Mouse (Mus musculus): ENCODE measurements at regions not wholly inside any gene's neighbourhood (a gene's known extent, or its start where the extent isn't known, plus 50 kb on each side); places are given as distances from the start of the nearest gene placed in this dataset.

- TF ChIP-seq CTCF (IDR thresholded peaks at IDR 0.05; ENCODE audit: extremely low read depth, insufficient read depth, insufficient read length, insufficient replicate concordance) (no peak), POLR2A (IDR thresholded peaks at IDR 0.05; ENCODE audit: low read depth, low read length) (no peak)
Measured at GRCm38 (mm10) chr1:35358981-35359380, 509.2 kb downstream of the Plekhb2 start.
